Mouse (Mus musculus): ENCODE results near the gene Zfp367. TPM values are rescaled to one million over a fixed set of nuclear protein-coding genes. Genes with fewer than 3 reads are reported as not detected.

The Zfp367 gene
- total and polyA plus RNA-seq, 3 experiments = 12.6 to 33.7 (median 23.8) TPM

DNA sequence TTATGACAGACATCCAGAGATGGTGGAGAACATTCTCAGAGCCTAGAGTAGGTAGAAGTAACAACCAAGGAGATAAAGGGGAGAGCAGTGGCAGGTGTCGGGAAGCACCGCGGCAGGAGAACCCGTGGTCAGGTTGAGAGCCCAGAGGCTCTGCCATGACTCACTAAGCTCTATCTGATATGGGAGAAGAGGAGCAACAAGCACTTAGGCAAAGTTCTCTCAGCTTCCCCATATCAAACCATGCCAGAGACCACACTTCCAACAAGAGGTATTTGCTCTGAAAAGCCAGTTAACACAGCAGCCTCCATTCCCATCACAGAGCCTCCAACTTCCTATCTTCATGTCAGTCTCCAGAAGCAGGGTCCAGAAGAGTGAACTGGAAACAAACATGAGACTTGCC lies 47.9 kb upstream of the Zfp367 start:
- DNase-seq (ENCODE audit: extremely low read depth) = no peak
- no peak for TF ChIP-seq ETS1 (conservative IDR thresholded peaks at IDR 0.05; ENCODE audit: low read depth, low read length)
- no peak for TF ChIP-seq HCFC1 (IDR thresholded peaks at IDR 0.05; ENCODE audit: low read depth, low read length)
- Histone ChIP-seq H3K4me1 (ENCODE audit: control insufficient read depth in 1 of 2, insufficient read depth in 2 of 2) (peaks cover 0 to 31% of the 10 kb centered on the region in 2 experiments; a peak in 2 of 4 replicates), H3K27me3 (replicated peaks) (no peaks in the 10 kb centered on the region), H3K79me2 (replicated peaks; ENCODE audit: control insufficient read depth, extremely low read depth, insufficient read depth, poor library complexity, severe bottlenecking) (no peaks in the 10 kb centered on the region), H3K4me2 (ENCODE audit: insufficient read depth, low read depth, poor library complexity, severe bottlenecking) (no peak overlapping the region), H3K9me3 (replicated peaks; ENCODE audit: low read length) (no peaks in the 10 kb centered on the region), H3K27ac (ENCODE audit: insufficient read depth, low read depth) (no peak overlapping the region), H3K4me3 (replicated peaks in 1 of 3; ENCODE audit: low read depth in 2 of 3, low read length in 2 of 3, poor library complexity in 1 of 3) (no peak overlapping the region), H3K9ac (ENCODE audit: insufficient read depth, low read depth) (no peak overlapping the region), H3K36me3 (replicated peaks in 1 of 2; ENCODE audit: control insufficient read depth in 1 of 2, insufficient read depth in 1 of 2, low read length in 1 of 2) (no peaks in the 10 kb centered on the region)
- in situ Hi-C loops (cut with MboI; ENCODE audit: low pct_ligation_motif_present, low pct_unique_long_range_greater_than_20kb, low sequenced_read_pairs) (no loop called here), dilution Hi-C loops (cut with MboI; ENCODE audit: extremely low pct_ligation_motif_present, extremely low pct_unique_long_range_greater_than_20kb, low sequenced_read_pairs) (no loop called here)

DNA sequence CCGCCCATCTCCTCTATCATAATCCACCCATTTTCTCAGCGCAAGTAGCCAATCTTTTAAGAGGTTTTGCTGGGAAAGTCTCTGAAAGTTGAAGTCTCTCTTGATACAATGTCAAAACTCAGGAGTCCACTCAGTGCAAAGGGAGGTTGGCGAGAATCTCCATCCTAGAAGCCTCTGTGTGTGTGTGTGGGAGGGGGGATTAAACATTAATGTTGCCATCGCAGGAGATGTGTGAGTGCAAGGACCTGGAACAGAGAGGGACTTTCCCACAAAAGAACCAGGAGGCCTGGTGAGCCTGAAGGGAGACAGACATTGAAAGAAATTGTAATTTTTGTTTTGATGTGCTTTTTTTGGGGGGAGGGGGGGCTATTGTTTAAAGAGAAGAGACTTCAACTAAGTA lies 45.3 kb upstream of the Zfp367 start:
- DNase-seq (ENCODE audit: extremely low read depth) = no peak
- no peak overlapping the region for H3K4me2 ChIP-seq (ENCODE audit: insufficient read depth, low read depth, poor library complexity, severe bottlenecking)
- no peaks in the 10 kb centered on the region for H3K36me3 ChIP-seq (replicated peaks in 1 of 2; ENCODE audit: control insufficient read depth in 1 of 2, insufficient read depth in 1 of 2, low read length in 1 of 2)
- H3K9ac ChIP-seq (ENCODE audit: insufficient read depth, low read depth) = no peak overlapping the region
- H3K27me3 ChIP-seq (replicated peaks) = no peaks in the 10 kb centered on the region
- TF ChIP-seq HCFC1 (IDR thresholded peaks at IDR 0.05; ENCODE audit: low read depth, low read length) (no peak), MAZ (IDR thresholded peaks at IDR 0.05; ENCODE audit: low read depth, low read length) (no peak), TBP (conservative IDR thresholded peaks at IDR 0.05; ENCODE audit: low read depth, low read length) (no peak), KAT2A (IDR thresholded peaks at IDR 0.05; ENCODE audit: insufficient replicate concordance, low read length) (no peak), GABPA (IDR thresholded peaks at IDR 0.05; ENCODE audit: insufficient replicate concordance, low read depth, low read length) (no peak), USF1 (IDR thresholded peaks at IDR 0.05; ENCODE audit: low read depth, low read length) (no peak), CHD1 (IDR thresholded peaks at IDR 0.05; ENCODE audit: low read depth, low read length) (no peak), POLR2AphosphoS2 (IDR thresholded peaks at IDR 0.05; ENCODE audit: low read depth, low read length) (no peak), SMC3 (IDR thresholded peaks at IDR 0.05; ENCODE audit: low read depth, low read length) (no peak), PAX5 (IDR thresholded peaks at IDR 0.05; ENCODE audit: low read length) (no peak), ELF1 (IDR thresholded peaks at IDR 0.05; ENCODE audit: low read depth, low read length) (no peak), ZMIZ1 (IDR thresholded peaks at IDR 0.05; ENCODE audit: low read depth, low read length) (no peak), ZNF384 (IDR thresholded peaks at IDR 0.05; ENCODE audit: low read depth, low read length) (no peak)
- no peaks in the 10 kb centered on the region for H3K79me2 ChIP-seq (replicated peaks; ENCODE audit: control insufficient read depth, extremely low read depth, insufficient read depth, poor library complexity, severe bottlenecking)
- dilution Hi-C loops (cut with MboI; ENCODE audit: extremely low pct_ligation_motif_present, extremely low pct_unique_long_range_greater_than_20kb, low sequenced_read_pairs) (no loop called here), in situ Hi-C loops (cut with MboI; ENCODE audit: low pct_ligation_motif_present, low pct_unique_long_range_greater_than_20kb, low sequenced_read_pairs) (no loop called here)
- no peak overlapping the region for H3K4me3 ChIP-seq (replicated peaks in 1 of 3; ENCODE audit: low read depth in 2 of 3, low read length in 2 of 3, poor library complexity in 1 of 3)
- H3K27ac ChIP-seq (ENCODE audit: insufficient read depth, low read depth) = no peak overlapping the region
- peaks cover 0 to 15% of the 10 kb centered on the region in 2 experiments; a peak in 2 of 4 replicates for H3K4me1 ChIP-seq (ENCODE audit: control insufficient read depth in 1 of 2, insufficient read depth in 2 of 2)
- H3K9me3 ChIP-seq (replicated peaks; ENCODE audit: low read length) = no peaks in the 10 kb centered on the region

DNA sequence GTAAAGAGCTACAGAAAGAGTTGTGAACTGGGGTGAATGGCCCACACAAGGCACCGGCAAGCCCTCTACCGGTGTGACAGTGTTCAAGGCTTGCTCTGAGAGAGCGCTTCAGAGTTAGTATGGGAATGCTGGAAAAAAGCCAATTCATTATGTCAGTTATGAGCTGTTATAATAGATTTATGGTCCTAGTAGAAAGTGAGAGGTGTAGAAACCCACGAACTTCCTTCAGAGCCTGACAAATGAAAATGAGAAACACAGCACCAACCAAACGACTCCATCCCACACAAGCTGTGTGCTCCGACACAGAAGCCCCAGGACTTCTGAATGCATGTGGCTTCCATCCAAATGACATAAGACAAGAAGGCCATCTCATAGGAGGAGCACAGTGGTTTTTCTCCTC lies 44.9 kb upstream of the Zfp367 start:
- dilution Hi-C loops (cut with MboI; ENCODE audit: extremely low pct_ligation_motif_present, extremely low pct_unique_long_range_greater_than_20kb, low sequenced_read_pairs) (no loop called here), in situ Hi-C loops (cut with MboI; ENCODE audit: low pct_ligation_motif_present, low pct_unique_long_range_greater_than_20kb, low sequenced_read_pairs) (no loop called here)
- no peaks in the 10 kb centered on the region for H3K79me2 ChIP-seq (replicated peaks; ENCODE audit: control insufficient read depth, extremely low read depth, insufficient read depth, poor library complexity, severe bottlenecking)
- H3K9ac ChIP-seq (ENCODE audit: insufficient read depth, low read depth) = no peak overlapping the region
- no peak overlapping the region for H3K4me3 ChIP-seq (replicated peaks in 1 of 3; ENCODE audit: low read depth in 2 of 3, low read length in 2 of 3, poor library complexity in 1 of 3)
- DNase-seq (ENCODE audit: extremely low read depth) = no peak
- no peaks in the 10 kb centered on the region for H3K36me3 ChIP-seq (replicated peaks in 1 of 2; ENCODE audit: control insufficient read depth in 1 of 2, insufficient read depth in 1 of 2, low read length in 1 of 2)
- no peak for TF ChIP-seq GABPA (IDR thresholded peaks at IDR 0.05; ENCODE audit: insufficient replicate concordance, low read depth, low read length)
- TF ChIP-seq E2F4 (IDR thresholded peaks at IDR 0.05; ENCODE audit: insufficient replicate concordance, low read depth, low read length) = no peak
- TF ChIP-seq UBTF (IDR thresholded peaks at IDR 0.05; ENCODE audit: low read depth, low read length) = no peak
- no peak for TF ChIP-seq MEF2A (IDR thresholded peaks at IDR 0.05; ENCODE audit: borderline replicate concordance, low read depth, low read length)
- no peak for TF ChIP-seq RCOR1 (conservative IDR thresholded peaks at IDR 0.05; ENCODE audit: low read depth, low read length)
- no peak for TF ChIP-seq CHD1 (IDR thresholded peaks at IDR 0.05; ENCODE audit: low read depth, low read length)
- no peak for TF ChIP-seq JUND (conservative IDR thresholded peaks at IDR 0.05; ENCODE audit: low read depth, low read length)
- TF ChIP-seq ELF1 (IDR thresholded peaks at IDR 0.05; ENCODE audit: low read depth, low read length) = no peak
- no peak for TF ChIP-seq ZNF384 (IDR thresholded peaks at IDR 0.05; ENCODE audit: low read depth, low read length)
- no peak for TF ChIP-seq MAFK (IDR thresholded peaks at IDR 0.05; ENCODE audit: insufficient replicate concordance, low read length)
- TF ChIP-seq ZC3H11A (IDR thresholded peaks at IDR 0.05; ENCODE audit: low read depth, low read length) = no peak
- TF ChIP-seq USF2 (conservative IDR thresholded peaks at IDR 0.05; ENCODE audit: low read depth, low read length) = no peak
- TF ChIP-seq KAT2A (IDR thresholded peaks at IDR 0.05; ENCODE audit: insufficient replicate concordance, low read length) = no peak
- TF ChIP-seq MAX (IDR thresholded peaks at IDR 0.05; ENCODE audit: low read length) = no peak
- no peak for TF ChIP-seq POLR2AphosphoS2 (IDR thresholded peaks at IDR 0.05; ENCODE audit: low read depth, low read length)
- no peak for TF ChIP-seq NRF1 (IDR thresholded peaks at IDR 0.05; ENCODE audit: low read depth, low read length)
- TF ChIP-seq EP300 (IDR thresholded peaks at IDR 0.05; ENCODE audit: low read length) = no peak
- no peak overlapping the region for H3K27ac ChIP-seq (ENCODE audit: insufficient read depth, low read depth)
- peaks cover 0 to 11% of the 10 kb centered on the region in 2 experiments; a peak in 2 of 4 replicates for H3K4me1 ChIP-seq (ENCODE audit: control insufficient read depth in 1 of 2, insufficient read depth in 2 of 2)
- H3K27me3 ChIP-seq (replicated peaks) = no peaks in the 10 kb centered on the region
- no peak overlapping the region for H3K4me2 ChIP-seq (ENCODE audit: insufficient read depth, low read depth, poor library complexity, severe bottlenecking)
- H3K9me3 ChIP-seq (replicated peaks; ENCODE audit: low read length) = no peaks in the 10 kb centered on the region
